Mouse (Mus musculus) right cerebral cortex, postnatal 36 days (tissue): ENCODE measurements around the gene Nudt8.
A peak's percentile ranks its signal among the peaks of the same experiment; 100 is the strongest.

Experiments
- DNase-seq, 2 experiments: peaks; one replicate each; pipeline ENCODE4 v3.0.0; 2022; ENCODE audit warnings: low spot score in 2 of 2, mixed read lengths in 1 of 2

Gene Nudt8

DNA sequence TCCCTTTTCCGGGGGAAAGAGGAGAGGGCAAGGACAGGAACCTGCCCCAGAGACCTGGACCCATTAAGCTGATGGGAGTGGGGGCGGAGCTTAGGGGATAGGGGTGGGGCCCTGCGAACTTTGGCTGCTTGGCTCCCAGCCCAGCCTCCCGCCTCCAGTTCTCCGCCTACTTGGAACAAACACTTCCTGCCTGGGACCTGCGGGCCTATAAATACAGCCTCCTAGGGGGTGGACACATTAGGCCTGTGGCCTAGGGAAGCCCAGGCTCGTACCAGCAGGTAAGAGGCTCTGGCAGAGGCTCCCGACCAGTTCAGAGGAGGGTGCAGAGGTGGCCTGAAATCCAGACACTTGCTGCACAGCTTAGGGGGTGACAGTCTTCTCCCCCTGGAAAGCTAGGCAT lies 14.0 kb upstream of the Nudt8 start, which contains the start of gene Acy3:
Gene Acy3, plus strand, starts transcription at position 237 of the 400 bp plus-strand sequence.
- DNase-seq: no peak

DNA sequence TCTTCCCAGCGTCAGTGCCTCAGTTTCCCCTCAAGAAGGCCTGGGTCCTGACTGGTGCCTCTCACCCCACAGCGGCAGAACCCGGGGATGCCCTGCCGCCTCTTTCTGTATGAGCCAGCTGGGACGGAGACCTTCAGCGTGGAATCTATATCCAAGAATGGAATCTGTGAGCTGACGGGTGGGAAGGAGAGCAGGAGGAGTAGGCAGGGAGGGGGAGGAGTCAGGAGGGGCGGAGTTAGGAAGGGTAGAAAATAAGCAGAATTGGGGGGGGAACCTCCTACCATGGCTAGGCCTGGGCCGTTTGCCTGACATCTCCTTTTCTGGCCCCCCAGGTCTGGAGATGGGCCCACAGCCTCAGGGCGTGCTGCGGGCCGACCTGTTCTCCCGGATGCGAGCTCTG lies 12.3 kb upstream of the Nudt8 start:
- DNase-seq: no peak

DNA sequence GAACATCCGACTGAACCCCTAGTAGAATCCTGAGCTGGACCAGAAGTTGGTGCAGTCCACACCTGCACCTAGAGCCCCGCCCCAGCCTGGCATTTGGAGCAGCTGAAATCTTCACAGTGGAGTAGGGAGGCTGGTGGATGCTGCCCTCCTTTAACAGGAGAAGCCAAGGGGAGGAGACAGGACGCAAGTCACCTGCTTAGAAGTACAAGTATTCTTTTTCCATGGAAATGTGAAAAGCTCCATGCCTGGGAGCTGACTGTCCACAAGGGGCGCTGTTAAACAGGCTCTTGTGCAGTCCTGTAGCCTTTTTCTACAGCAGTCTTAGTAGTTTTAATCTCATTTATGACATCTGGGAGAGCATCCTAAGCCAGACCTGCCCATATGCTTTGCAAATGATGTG lies 11.6 kb upstream of the Nudt8 start:
- DNase-seq: no peak

DNA sequence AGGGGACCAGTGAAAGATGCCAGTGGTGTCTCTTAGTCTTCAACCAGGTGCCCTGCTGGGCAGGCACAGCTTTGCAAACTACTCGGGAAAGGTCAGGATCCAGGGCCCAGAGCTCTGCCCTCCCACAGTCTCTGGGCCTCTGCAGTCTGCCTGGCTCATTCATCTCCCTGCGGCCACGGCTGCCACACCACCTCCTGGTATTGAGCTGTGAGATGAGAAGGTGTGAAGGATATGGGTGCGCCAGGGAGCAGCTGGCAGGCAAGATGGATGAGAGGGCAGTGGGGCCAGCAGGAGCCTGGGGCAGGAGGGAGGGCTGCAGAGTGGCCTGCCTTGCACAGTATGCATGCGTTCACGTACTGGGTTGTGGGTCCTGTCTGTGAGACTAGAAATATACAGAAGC lies 9.6 kb upstream of the Nudt8 start:
- no peak for DNase-seq

DNA sequence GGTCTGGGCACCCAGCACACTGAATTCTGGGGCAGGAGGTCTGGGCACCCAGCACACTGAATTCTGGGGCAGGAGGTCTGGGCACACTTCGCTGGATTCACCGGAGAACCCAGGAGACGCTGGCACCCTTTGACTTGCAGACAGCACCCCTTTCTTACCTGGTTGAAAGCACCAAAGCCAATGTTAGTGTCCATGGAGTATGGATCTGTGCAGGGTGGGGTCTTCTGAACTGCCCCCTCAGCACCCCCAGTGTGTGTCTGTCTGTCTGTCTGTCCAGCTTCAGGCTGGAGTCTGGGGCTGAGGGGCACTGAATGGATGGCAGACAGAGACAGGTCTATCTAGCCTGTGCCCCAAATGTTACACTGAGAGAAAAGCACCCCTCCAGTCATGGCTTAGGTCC lies 8.8 kb upstream of the Nudt8 start:
- DNase-seq: no peak

DNA sequence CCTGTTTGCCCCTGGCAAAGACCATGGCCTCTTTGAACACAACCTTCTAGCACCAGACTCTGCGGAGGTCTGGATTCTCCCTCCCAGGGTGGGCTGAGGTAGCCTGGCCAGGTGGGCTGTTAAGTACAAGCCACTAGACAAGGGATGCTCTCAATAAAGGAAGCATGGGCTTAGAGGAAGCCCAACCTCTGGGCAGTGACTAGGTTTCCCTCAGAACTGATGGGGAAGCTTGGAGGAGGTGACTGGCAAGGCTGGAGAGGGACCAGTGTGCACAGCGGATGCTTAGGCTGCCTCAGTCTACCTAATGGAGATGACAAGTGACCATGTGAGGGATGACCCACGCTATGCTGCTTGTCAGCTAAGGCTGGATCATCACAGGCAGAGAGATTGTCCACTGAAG lies 8.4 kb upstream of the Nudt8 start:
- DNase-seq: no peak

DNA sequence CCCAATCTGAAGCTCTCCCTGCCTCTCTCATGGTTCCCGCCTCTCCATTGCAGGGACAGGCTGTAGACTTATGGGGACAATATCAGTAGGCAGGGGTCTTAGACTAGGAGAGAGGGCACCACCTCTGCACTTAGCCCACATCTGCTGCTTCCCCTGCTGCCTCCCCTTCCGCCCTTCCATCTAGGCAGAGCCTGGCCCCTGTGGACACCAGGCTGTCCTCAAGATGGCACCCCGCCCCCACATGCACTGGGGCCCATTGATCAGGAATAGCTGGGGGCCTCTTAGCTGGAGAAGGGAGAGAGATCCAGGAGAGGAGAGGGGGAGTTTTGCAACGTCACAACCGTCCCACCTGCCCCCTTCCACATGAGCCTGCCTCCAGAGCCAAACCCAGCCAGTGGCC lies 8.0 kb upstream of the Nudt8 start, which contains the start of gene Tbx10:
Gene Tbx10, plus strand, starts transcription at position 337 of the 400 bp plus-strand sequence.
- no peak for DNase-seq

DNA sequence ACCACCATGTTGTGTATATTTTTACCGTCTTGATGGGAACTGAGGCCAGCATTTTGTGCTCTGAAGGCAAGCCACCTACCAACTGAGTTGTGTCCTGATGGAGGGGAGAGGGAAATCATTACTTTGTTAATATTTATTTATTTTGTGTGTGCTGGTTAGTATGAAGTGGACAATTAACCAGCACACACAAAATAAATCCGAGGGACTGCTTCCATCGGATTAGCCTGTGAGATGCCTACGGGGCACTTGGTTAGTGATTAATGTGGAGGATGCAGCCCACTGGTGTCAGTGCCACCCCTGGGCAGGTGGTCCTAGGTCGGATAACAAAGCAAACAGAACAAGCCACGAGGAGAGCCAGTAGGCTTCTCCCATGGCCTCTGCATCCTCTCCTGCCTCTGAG lies 5.4 kb upstream of the Nudt8 start:
- no peak for DNase-seq

DNA sequence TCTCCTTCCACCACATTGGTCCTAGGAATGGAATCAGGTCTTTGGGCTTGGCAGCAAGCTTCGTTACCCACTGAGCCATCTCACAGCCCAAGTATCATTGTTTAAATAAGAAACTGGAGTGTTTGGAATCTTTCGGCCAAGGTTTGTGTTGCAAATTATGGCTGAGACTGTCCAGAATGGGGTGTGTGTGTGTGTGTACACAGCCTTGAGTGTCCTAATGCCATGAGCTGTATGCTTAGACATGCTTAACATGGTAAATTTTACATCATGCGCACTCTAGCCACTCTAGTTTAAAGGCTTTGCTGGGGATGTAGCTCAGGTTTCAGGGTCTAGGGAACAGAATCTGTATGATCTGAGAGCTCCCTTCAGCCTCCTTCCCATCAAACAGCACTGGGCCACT lies 4.9 kb upstream of the Nudt8 start:
- DNase-seq: no peak

DNA sequence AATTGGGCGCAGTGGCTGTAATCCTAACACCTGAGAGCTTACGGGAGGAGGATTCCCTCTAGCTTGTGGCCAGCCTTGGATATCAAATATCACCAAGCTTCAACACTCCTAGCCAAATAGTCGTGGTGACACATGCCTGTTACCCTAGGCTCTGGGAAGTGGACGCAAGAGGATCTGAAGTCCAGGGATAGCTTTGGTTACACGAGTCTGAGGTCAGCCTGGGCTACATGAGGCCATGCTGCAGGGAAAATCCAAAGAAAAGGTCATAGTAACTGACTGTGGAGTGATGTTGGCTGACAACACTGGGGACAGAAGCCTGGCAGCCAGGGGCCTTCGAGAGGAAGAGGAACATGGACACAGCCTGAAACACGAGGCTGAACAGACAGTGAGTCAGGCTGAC lies 4.3 kb upstream of the Nudt8 start:
- DNase-seq: no peak

DNA sequence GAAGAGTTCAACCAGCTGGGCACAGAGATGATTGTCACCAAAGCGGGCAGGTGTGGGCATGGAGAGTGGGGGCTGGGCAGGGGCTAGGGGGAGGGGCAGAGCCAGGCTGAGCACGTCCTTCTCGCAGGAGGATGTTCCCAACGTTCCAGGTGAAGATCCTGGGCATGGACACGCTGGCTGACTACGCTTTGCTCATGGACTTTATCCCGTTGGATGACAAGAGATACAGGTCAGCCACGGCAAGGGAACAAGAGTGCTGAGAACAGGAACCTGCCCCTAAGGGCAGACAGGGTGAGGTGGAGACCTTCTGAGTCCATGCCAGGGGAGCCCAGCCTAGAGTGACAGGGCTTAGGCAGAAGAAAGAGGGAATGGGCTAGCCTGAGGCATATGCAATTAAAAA lies 3.6 kb upstream of the Nudt8 start:
- no peak for DNase-seq

DNA sequence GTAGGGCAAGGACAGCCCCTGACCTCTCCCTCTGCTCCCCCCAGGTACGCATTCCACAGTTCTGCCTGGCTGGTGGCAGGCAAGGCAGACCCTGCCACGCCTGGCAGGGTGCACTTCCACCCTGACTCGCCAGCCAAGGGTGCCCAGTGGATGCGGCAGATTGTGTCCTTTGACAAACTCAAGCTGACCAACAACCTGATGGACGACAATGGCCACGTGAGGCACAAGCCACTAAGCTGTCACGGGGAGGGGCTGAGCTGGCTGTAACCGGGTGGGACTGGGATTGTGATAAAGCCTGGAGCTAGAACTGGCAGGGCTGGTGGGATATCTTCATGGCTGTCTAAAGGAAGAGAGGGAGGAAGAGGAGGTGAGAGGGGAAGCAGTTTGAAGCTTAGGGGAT lies 3.1 kb upstream of the Nudt8 start:
- no peak for DNase-seq

DNA sequence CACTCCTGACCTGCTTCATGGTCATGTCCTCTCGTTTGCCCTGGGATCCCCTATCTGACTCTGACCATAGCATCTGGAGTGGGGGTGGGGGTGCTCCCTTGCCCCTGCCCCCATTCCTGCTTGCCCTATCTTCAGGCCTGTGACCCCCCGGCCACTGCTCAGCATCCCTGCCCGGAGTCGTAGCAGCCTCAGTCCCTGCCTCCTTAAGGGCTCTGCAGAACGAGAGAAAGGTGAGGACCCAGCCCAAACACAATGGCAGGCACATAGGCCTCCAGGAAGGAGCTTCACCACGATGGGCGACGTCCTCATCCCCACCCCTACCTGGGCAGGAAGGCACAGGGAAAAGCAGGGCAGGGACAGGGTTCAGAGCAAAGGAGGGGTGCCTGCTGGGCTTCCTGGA lies 2.0 kb upstream of the Nudt8 start:
- no peak for DNase-seq

DNA sequence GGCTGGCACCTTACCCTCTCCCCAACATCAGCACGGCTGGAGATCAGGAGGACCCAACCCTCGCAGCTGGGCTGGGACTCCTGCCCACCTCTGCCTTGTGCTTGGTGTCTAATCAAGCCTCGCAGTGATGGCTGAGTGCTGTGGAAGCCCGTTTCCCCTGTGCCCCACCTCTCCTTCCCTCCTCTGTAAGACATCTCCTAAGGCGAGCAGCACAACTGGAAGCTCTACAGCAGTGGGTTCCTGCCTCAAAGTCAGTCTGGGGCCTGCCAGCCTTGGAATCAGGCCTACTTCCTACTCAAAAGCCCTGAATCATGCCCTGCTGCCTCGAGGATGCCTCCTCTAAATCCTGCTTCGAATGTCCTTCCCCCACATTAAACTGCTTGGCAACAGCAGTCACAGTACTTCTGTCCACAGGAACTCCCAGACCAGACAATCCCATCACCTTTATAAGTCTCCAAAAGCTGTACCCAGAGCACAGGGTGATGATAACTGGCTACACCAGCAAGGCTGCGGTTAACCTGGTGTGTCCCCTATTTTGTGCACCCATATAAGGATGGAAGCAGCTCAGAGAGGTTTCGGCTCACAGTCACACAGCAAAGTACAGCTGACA lies 1.2 kb upstream of the Nudt8 start:
- DNase-seq: no peak

DNA sequence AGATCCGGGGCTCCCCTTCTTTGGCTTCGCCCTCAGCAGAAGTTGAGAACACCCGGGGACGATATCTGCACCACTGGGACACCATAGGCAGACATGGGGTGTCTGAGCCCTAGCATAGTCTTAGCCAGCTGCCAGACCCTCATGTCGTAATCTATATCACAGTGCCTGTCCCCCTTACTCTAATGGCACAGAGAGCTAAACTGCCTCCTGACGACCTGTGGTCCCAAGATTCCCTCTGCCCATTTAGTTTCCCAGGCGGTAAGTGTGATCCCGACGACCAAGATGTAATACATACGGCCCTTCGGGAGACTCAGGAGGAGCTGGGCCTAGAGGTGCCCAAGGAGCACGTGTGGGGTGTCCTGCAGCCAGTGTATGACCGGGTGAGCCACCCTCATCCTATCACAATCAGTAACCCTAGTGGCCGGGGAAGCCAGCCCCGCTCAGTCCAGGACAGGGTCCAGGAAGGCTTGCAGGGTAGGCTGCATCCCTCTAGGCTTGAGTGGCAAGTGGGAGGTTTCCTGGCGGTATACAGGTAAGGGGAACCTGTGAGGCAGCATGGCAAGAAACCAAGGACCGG lies 657 bp downstream of the Nudt8 start:
- no peak for DNase-seq

DNA sequence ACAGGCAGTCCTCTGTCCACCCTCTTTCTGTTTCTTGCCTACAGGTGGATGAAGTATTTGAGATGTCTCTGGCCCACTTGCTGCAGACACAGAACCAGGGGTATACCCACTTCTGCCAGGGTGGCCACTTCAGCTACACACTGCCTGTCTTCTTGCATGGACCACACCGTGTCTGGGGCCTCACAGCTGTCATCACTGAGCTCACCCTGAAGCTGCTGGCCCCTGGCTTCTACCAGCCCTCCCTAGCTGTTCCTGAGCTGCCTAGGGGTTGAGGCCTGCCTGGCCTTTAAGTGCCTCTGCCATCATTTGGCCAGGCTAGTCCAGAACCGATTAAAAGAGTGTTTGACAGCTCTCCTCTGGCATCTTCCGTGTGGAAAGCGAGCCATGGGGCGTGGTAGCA lies 1.4 kb downstream of the Nudt8 start:
- DNase-seq: no peak

DNA sequence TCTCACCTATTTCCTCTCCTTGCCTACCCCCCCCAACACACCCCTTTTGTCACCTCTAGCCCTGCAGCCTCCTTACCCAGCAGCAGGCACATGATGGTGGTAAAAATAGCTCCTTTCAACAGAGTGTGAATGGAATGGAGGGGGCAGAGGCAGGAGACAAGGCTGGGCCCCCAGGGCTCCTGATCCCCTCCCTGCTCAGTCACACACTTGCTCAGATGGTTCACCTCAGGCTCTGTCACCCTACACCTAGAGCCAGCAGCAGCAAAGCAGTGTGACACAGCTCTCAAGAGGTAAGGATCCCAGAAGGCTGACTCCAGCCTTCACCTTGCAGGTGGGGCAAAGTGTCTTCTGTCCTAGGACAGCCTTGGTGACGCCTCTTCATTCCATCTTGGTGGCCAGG lies 2.7 kb downstream of the Nudt8 start, which contains the start of gene Doc2g:
Gene Doc2g, plus strand, starts transcription at position 202 of the 400 bp plus-strand sequence.
- no peak for DNase-seq

DNA sequence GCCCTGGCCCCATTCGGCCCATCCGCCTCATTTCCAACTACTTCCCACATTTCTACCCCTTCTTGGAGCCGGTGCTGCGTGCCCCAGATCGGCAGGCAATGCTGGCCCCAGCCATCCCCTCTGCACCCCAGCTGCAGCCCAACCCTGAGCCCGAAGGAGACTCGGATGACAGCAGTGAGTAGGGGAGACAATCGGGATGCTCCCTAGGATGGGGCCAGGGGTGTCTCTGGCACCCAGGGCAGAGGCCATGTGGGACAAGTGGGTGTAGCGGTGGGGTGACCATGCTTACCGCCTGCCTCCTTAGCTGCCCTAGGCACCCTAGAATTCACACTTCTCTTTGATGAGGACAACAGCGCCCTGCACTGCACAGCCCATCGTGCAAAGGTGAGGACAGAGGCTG lies 3.3 kb downstream of the Nudt8 start:
- DNase-seq: no peak

DNA sequence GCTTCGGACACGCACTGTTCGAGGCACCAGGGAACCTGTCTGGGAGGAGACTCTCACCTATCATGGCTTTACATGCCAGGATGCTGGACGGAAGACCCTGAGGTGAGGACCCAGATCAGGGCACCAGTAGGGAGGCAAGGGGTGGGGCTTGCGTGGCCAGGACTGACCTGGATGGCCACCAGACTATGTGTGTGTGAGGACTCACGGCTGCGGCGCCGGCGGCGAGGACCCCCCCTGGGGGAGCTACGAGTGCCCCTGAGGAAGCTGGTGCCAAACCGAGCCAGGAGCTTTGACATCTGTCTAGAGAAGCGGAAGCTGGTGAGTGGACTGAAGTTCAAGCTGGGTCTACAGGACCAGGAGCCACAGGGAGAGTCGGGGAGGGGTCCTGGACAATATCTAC lies 4.0 kb downstream of the Nudt8 start:
- DNase-seq: no peak

DNA sequence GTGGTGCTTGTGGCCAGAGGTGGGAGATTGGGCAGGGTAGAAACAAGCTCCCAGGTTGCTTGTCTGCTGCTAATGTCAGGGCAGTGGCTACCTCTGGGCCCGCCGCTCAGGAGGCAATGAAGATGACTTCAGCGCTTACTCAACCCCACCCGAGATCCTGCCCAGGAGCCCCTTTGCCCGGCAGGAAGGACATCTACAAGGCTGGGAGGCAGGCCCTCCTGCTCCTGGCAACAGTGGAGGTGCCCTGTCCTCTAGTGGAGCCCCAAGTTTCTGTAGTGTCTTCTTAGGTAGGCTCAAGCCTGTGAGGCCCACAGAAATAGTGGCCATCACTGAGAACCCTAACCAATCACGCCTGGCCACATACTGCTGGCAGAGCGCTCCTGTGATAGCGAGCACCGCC lies 4.7 kb downstream of the Nudt8 start:
- DNase-seq: no peak

DNA sequence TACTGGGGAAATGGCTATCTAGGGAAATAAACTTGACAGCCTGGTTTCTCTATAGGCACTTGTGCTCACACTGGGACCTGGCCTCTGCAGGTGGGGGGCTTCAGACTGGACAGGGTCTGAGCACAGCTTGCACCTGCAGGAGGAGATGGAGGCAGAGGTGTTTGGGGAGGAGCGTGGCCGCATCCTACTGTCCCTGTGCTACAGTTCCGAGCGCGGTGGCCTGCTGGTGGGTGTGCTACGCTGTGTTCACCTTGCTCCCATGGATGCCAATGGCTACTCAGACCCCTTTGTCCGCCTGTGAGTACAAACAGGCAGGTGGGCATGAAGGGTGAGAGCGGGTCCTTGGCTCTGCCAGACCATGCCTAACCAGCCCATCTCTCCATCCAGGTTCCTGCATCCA lies 5.6 kb downstream of the Nudt8 start:
- no peak for DNase-seq

DNA sequence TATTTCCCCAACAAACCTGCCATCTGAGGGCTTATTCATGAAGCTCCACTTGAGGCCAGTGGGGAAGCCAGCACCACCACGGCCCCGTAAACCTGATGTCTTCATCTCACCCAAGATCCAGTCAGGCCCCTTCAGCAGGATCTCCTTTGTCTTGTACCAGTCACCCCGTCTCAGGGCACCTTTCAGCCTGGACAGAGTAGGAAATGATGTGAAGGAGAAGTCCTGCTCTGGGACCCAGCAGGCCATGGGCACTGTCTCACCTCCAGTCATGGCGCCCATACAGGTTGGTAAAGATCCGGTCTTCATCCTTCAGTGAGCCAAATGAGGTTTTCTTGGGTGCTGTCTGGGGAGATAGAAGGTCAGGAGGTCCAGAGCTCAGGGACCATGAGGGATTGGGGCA lies 10.7 kb downstream of the Nudt8 start:
- DNase-seq: no peak

DNA sequence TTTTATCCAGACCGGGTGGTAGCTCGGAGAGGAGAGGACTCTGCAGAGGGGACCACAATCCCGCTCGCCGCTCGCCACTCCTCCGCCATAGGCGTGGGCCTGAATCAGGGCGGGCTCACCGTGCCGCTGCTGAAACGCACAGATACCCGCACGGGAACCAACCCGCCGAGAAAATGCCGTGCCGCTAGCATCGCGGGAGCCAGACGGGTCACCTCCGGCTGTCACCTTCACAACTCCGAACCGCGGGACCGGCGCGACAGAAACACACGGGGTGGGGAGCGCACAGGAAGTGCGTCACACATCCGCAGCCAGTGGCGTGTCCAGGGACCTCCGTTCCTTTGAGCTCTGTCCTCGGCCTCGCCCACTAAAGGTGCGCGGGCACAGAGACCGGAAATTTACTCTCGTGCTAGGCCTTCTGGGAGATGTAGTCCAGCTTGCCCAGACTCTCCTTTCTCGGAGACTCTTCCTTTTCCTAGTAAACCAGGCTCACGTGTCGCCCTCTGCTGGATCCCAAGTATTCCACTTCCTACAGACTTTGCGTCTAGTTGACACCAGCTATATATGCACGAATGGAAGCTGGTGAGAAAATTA lies 12.1 kb downstream of the Nudt8 start, which contains the start of gene Ndufv1:
Gene Ndufv1, minus strand, starts transcription at position 375 of the 591 bp plus-strand sequence.
- peak; percentile 98 to 99 for DNase-seq
